Mouse (Mus musculus) layer of hippocampus, postnatal 10 days (tissue): Measurements from ENCODE around the gene Coq4. TPM values are rescaled to one million over a fixed set of nuclear protein-coding genes. Genes with fewer than 3 reads are reported as not detected.

Source experiments
- DNase-seq, 2 experiments: peaks; one replicate each; pipeline ENCODE4 v3.0.0; 2021; ENCODE audit warnings: low spot score in 2 of 2
- total RNA-seq, 2 experiments: library from RNA; stranded (reverse); gene quantifications; 2 replicates each; pipeline ENCODE4 v1.2.3; 2021

The Coq4 gene
- total RNA-seq, 2 experiments from 2014 or later = 32.4 to 35.9 TPM

DNA sequence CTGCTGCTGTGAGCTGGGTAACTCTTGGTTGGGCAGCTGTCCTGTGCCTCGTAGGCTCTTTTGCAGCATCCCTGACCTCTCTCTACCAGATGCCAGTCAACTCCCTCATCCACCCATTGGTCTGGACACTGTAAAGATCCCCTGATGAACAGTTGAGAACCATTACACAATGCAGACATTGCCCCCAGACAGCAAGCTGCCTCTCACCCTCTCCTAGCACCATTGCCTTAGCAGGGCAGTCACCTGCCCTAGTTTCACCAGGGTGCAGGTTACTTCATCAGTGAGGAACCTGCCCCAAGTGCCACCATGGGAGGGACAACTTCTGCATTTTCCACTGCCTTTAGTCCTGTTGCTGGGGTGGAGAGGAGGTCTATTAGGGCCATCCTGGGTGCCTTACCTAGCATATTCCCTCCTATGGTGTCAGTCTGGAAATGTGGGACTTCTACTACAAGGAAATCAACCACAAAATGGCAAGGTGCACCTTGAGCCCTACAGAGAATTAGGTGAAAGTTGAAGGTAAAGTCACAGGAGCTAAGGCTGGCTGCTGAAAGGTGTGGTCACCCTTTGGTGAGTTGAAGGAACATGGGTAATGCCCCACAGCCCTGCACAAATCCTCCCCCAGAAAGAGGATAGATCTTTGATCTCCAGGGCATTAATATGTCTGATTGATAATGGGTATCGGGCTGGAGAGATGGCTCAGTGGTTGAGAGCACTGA, 5.6 kb downstream of the Coq4 start:
- no peak for DNase-seq

DNA sequence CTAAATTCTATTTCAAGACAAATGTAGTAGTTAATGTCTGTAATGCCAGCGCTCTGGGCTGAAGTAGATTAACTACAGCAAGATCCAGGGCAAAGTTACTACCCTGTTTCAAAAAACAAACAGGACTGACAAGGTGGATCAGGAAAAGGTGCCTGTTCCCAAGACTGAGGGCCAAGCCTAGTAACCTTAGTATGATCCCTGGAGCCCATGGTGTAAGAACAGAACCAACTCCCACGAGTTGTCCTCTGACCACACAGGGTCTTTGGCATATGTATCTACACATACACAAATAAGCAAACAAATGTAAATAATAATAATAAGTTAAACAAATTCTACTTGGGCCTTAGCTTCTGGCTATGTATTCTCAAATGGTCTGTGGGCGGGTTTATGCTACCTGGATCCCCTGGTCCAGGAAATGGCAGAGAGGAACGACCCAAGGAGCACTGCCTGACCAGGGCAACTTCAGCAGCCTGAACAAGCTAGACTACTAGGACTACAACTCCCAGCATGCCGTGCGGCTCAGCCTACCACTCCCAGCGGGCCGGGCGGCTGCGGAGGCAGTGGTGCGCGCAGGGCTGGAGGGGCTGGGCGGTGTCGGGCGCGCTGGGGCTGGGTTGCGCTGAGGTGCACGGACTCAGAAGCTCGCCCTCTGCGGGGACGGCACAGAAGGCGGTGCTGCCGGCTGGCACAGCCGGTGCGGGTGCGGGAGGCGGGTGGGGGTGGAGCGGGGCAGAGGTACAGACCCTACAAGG, 15.0 kb downstream of the Coq4 start, which contains the start of gene Slc27a4:
Gene Slc27a4 (plus strand): TSS at position 560 of the 752 bp plus-strand sequence.
- DNase-seq = peak; percentile 96 to 98

- DNase-seq = peak in 1 of 2 experiments; percentile 63
Observed at GRCm38 (mm10) chr2:29802827-29803201, 15.5 kb downstream of the Coq4 start.

DNA sequence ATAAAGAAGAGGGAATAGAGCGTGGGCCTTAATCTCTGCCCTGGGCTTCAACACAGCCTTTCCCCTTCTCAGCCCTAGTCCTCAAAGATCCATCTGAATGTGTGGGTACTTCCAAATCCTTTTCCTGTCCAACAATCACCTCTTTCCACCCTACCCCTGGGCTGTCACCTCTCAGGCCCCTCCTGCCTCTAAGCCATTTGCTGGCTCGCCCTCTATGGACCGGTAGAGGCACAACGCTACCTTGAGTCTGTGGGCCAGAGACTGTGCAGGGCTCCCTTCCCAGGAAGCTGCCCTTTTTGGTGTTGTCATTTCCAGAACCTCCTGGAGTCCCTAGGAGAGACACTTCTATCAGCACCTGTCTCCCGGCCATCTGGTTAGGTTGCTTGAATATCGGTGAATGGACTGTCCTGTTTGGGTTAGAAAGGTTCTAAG, 16.1 kb downstream of the Coq4 start:
- DNase-seq = no peak

DNA sequence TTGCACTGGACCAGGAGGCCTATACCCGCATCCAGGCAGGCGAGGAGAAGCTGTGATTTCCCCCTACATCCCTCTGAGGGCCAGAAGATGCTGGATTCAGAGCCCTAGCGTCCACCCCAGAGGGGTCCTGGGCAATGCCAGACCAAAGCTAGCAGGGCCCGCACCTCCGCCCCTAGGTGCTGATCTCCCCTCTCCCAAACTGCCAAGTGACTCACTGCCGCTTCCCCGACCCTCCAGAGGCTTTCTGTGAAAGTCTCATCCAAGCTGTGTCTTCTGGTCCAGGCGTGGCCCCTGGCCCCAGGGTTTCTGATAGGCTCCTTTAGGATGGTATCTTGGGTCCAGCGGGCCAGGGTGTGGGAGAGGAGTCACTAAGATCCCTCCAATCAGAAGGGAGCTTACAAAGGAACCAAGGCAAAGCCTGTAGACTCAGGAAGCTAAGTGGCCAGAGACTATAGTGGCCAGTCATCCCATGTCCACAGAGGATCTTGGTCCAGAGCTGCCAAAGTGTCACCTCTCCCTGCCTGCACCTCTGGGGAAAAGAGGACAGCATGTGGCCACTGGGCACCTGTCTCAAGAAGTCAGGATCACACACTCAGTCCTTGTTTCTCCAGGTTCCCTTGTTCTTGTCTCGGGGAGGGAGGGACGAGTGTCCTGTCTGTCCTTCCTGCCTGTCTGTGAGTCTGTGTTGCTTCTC, 28.5 kb downstream of the Coq4 start:
- DNase-seq = no peak

DNA sequence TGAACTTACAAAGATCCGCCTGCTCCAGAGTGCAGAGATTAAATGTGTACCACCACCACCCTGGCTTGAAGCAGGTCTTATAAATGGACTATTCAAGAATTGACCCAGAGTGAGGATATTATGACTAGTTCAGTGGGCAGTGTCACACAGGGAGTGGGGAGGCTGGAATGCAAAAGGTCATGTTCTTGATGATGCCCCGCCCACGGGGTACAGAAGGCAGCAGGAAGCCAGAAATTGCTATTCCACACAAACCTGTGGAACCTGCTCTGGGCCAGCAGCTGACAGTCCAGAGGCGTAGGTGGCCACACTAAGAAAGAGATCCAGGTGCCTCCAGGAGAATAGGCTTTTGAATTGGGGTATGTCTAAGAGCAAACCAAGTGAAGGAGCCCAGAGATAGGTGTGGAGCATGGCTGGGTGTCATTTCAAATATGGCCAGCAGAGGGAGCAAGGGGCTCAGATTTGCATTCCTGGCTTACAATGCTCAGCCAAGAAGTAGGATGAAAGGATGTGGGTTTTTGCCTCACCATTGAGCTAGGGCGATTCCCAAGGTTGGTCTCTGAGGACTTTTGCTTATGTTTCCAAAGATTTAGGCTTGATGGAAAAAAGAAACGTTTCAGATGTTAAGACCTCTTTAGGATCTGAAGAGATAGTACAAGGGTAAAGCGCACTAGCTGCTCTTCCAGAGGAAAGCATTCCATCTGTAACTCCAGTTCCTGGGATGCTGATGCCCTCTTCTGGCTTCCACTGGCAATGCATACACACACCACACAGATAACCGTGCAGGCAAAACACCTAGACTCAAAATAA, 30.3 kb downstream of the Coq4 start:
- peak; percentile 93 to 94 for DNase-seq

DNA sequence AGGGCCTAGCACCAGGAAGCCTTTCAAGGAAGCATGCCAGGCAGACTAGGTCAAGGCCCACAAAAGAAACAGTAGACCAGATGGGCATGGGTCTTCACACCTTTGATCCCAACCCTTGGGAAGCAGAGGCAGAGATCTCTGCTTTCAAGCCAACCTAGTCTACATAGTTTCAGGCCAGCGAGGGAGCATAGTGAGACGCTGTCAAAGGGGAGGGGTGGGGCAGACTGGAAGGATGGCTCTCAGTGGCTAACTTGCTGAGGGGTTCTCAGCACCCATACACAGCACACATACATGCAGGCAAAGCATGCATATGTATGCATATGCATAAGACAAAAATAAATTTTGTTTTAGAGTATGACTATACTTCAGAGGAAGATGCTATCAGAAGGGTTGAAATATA, 32.1 kb downstream of the Coq4 start:
- DNase-seq = no peak

DNA sequence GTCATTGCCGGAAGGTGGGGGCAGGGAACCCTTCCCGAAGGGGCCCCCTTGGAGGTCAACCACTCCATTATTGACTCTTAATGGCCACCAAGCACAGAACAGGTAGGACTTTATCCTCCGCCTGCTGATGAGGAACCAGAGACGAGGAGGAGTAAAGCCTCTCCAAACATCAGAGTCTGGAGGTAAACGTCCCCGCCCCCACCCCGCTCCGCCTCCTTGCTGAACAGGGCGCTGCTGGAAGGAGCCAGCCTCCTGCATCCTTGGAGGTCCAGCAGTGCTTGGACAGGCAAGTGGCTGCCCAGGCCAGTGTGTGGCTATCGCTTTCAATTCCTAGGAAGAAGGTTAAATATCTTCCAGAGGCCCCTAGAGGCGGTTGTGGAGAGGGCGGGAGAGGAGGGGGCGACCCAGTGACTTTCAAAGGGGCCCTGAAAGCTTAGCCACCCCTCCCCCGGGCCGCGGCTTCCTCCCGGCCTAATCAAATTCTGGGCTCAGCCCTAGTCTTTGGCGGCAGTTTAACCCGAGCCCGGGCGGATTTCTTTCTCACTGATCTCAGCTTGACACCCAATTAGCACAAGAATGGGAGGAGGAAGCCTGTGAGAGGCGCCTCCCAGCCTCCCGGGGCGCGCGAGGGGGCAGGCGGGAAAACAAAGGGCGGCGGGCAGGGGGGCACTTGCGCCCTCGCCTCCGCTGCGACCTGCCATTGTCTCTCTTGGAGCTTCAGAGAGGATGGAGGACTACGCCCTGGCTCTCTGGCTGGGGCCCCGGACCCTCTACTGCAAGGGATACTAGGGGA, 32.9 kb downstream of the Coq4 start, which contains the start of gene Urm1:
Gene Urm1 (plus strand): TSS at position 51 of the 793 bp plus-strand sequence.
- peak; percentile 65 to 70 for DNase-seq

- DNase-seq = no peak
Observed at GRCm38 (mm10) chr2:29826318-29826925, 39.1 kb downstream of the Coq4 start.

GRCm38 (mm10) chr2:29826926-29827708, 39.8 kb downstream of the Coq4 start:
- DNase-seq = peak; percentile 88 to 93

DNA sequence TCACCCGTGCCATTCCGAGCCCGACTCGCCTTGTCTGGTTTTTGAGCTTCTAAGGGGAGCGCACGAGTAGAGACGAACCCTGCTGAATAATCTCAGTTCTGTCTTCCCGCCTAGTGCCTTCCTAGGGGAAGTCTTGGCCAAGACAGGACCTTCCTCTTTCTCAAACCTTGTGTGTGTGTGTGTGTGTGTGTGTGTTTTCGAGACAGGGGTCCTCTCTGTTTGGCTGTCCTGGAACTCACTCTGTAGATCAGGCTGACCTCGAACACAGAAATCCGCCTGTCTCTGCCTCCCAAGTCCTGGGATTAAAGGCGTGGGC, 40.4 kb downstream of the Coq4 start:
- DNase-seq = no peak

DNA sequence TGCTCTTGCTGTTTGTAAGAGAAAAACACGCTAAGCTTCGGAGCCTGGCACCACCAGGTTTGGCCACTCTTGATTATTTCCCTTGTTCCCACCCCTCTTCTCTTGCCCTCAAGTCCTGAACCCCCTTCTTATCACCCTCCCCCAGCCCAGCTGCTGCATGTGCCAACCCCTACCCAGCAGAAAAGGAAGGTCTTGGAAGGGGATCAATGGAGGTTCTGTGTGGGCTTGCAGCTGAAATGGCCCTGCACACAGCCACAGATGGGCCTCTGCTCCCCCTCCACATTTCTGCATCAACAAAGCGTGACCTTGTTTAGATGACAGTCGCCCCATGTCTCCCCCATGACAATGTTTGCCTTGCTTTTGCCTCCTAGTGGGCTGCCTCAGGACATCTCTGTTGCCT, 43.8 kb downstream of the Coq4 start:
- no peak for DNase-seq

DNA sequence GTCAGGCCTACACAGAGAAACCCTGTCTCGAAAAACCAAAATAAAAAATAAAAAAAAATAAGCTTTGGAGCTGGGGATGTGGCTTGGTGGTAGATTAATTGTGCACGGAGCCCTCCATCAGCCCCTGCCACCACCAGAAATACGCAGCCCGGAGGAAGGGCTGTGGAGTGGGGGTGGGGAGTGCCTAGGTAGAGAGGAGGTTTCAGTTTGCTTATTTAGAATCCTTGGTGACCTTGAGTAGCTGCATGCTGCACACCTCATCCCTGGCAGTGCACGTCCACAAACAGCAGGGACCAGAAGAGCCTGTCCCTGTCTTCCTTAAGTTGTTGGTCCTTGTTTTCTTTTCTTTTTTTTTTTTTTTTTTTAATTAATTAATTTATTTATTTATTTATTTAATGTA, 46.5 kb downstream of the Coq4 start:
- no peak for DNase-seq

GRCm38 (mm10) chr2:29835391-29835899, 48.2 kb downstream of the Coq4 start:
- DNase-seq = no peak

GRCm38 (mm10) chr2:29839460-29839859, 52.2 kb downstream of the Coq4 start:
- no peak for DNase-seq

DNA sequence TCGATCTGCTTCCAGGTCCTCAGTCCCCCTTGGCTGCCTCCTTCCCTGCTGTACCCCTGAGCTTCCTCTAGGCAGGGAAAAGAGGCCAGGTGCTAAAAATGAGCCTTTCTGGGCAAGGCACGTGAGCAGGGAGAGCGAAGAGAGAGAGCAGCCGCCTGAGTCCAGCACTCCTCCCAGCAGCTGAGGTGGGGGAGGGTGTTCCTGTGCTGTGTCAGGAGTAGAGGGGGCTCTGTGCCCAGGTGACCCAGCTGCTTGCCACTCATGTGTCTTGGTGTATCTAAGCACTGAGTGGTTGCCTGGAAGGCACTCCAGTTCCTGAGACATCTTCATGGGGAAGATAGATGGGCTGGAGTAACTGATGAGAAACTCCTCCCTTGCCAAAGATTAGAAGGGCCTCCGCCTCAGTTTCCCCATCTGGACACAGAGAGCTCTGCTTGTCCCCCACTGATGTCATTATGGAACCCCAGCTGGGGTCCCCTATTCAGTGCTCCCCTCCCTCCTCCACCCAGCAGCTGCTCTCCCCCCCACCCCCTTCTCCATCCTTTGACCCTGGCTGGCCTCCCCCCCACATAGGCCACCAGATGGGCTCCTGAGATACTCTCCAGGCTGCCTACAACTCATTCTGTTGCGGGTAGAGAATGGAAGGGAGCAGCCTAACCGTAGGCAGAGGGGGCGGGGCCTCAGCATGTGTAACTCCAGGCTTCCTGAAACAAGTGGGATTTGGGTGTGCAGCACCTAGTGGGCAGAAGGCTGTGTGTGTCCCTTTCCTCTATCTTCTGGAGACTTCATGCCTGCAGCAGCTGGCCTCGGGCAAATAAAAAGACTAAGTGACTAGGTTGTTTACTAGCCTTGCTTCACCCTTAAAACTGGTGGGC, 56.2 kb downstream of the Coq4 start:
- peak in 1 of 2 experiments; percentile 42 for DNase-seq

DNA sequence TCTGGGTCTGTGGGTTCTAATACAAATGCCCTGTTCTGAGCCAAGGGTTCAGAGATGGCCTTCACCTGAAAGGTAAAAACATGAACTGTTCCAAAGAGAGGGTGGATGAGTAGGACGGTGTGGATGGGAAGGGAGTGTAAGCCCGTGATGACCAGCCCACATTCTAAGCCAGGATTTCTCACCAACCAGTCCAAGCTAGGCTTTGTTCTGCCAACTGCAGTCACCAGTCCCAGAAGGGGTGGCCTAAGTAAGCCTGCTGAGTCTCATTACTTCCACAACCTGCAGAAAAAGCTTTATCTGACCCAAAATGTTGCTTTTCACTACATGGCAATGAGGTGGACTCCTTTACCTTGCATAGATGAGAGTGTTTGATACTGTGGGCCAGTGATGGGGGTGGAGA, 56.8 kb downstream of the Coq4 start:
- no peak for DNase-seq

DNA sequence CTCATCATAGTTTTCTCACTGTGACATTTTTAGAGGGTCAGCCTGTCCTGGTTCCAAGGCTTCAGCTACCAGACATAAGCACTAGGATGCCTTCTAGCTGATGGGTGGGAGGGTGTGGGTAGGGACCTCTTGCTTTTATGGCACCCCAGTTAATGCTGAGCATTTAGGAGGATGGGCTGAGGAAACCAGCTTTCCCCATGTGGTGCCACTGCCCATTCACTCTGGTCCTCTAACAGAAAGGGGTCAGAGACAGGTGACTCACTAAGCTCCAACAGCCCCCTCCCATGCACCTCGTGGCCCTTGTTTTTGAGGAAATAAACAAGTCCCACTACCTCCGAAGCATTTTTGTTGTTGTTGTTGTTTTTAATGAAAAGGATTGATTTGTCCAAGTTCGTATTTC, 57.4 kb downstream of the Coq4 start:
- DNase-seq = no peak
